Mouse (Mus musculus): Measurements from ENCODE around the gene Npas3.

Gene Npas3

GRCm38 (mm10) chr12:53995710-53996109 is 747.2 kb downstream of the Npas3 start:
- DNase-seq (ENCODE audit: low spot score) = peak; percentile 14

DNA sequence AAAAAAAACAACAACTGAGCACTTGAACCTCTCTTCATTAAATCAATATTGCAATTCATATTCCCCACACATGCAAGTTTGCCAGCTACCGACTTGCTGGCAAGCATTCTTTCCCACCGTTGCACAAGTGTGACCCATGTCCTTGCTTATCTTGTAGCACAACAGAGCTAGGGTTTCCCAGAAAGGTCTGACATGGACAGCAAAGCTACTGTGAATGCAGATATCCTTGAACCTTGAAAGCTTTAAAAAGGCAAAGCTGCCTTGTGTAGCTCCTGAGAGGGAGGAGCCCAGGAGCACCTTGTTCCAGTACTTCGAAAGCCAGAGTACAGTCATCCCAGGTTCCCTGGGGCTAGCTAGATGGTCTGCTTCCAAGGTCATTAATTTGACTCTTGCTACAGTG is 748.7 kb downstream of the Npas3 start:
- no peak for DNase-seq (ENCODE audit: low spot score)

GRCm38 (mm10) chr12:53999647-54000637 is 751.5 kb downstream of the Npas3 start:
- no peak for DNase-seq (ENCODE audit: low spot score)

- DNase-seq (ENCODE audit: low spot score) = no peak
These were observed 754.0 kb downstream of the Npas3 start for GRCm38 (mm10) chr12:54002496-54002895.

DNA sequence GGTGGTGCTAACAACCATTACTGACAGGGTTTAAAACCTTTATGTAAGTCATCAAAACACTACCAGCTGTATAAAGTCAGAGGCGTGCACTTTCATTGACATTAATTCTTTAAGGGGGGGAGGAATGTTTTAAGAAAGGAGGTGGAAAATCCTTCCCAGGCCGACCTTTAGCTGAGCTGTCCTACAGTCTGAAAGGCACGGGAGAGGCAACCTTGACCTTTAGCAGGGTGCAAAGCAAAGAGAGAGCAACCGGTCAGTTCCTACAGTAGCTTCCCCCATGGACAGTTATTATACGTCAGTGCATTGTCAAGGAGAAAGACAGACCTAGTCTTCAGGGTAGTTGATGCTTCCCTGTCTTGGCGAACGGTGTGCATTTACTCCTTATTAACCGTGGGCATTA is 756.1 kb downstream of the Npas3 start:
- no peak for DNase-seq (ENCODE audit: low spot score)

DNA sequence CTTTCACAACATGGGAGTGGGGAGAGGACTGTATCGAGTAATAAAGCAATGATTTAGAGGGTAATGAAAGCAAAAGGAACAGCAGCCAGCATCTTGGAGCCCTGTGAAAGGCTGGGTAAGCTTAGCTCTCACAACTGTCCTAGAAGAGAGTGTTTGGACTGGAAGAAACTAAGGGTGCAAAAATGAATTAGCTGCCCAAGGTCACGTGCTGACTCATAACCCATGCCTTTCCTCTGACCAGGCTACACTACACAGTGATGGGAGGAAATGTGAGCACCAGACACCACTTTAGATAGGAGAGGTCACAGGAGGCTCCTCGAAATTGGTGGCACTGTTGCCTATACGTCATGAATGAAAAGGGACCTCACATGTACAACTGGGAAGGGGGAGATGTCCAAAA is 757.1 kb downstream of the Npas3 start:
- no peak for DNase-seq (ENCODE audit: low spot score)

DNA sequence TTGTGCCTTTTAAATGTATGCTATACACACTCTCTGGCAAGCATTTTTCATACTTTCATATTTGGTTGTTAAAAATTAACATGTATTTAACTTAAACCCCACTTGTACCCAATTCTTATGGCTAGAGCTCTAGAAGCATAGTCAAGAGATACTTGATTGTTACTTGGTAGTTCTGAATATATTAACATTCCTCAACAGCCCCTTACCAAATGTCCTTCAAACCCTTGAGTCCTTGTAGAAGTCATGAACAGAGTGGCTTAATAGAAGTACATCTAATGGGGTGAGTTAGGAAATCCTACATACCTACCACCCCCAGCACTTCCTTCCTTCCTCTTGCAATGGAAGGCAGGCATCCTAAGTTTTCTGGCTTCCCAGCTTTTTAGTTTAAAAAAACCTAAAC is 766.8 kb downstream of the Npas3 start:
- no peak for DNase-seq (ENCODE audit: low spot score)

GRCm38 (mm10) chr12:54017949-54018348 is 769.5 kb downstream of the Npas3 start:
- no peak for DNase-seq (ENCODE audit: low spot score)

DNA sequence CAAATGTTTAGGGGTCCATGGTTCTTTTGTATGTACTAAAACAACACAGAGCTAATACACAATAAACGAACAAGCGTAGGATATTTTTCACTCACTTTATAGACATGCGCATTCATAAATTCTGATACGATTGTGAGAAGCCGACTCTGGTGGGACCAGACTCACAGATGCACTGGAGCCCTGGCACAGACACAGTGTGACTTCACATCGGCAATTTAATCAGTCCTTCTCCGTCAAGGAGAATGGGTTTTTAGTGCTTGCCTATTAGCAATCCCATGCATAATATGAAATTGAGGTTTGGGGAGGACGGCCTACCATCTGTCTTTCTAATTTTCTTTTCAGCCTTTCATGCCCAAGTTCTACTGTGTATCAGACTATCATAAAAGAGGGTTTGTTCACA is 771.5 kb downstream of the Npas3 start:
- DNase-seq (ENCODE audit: low spot score) = no peak

DNA sequence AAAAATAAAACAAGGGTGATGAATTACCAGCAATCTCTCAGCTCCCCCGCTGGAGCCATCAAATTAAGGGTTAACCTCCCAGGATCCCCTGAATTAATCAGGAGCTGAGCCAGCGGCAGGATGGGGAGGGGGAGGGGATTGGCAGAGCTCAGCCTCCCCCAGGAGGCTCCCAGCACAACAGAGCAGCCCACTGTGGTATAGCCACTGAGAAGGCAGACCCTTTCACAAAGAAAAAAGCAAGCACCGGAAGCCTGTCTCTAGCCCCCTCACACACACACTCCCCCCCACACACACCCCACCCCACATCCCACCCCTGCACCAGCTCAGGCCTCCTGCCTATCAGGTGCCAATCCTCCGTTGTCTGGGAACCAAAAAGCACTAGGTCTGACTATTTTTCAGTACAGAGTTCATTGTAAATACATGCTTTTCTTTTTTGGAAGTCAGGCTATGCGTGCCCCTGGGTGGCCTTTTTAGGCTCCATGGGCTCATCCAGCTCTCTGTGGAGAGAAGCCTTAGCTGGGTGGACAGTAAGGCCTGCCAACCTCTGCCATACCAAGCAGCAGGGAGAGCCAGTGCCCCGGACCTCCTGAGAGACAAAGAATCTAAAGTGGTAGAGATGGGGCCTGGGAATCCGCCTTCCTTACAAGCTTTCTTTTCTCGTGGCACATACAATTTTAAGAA is 786.3 kb downstream of the Npas3 start:
- no peak for DNase-seq (ENCODE audit: low spot score)

GRCm38 (mm10) chr12:54037602-54038001 is 789.1 kb downstream of the Npas3 start:
- DNase-seq (ENCODE audit: low spot score) = no peak

GRCm38 (mm10) chr12:54042996-54043544 is 794.6 kb downstream of the Npas3 start:
- DNase-seq (ENCODE audit: low spot score) = no peak

- no peak for DNase-seq (ENCODE audit: low spot score)
These were observed 796.3 kb downstream of the Npas3 start for GRCm38 (mm10) chr12:54044606-54045334.

DNA sequence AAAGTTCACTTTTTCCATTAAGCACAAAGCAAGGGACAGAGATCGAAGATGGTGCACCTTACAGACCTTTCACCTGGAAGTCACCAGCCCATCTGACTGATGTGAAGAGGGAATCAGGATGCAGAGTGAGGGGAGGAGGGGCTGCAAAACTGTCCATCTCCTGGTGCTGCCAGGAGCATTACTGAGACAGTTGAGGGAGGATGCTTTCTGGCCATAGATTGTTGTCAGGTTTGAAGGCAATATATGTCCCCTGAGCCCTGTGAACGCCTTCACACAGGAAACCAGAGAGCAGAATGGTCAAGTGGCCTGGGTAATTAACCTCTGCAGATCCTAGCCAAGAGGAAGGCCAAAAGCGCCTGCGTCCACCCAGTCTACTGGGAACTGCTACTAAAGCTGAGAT is 796.9 kb downstream of the Npas3 start:
- DNase-seq (ENCODE audit: low spot score) = no peak

DNA sequence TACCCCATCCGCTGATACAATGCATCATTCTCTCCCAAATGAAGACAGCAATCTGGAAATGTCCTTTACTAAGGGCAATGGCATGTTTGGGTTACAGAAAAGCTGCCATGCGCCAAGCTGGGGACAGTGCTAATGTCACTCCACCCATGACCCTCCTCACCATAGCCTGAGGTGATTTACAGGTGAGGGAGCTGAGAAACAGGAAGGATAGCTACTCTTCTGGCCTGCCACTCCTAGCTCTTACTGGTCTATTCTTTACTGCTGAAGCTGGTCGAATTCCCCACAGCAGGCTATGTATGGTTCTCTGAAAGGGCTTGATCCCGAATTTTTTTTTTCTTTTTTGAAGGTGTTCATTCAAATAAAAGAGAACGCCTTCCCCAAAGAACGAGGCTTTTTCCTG is 798.3 kb downstream of the Npas3 start:
- DNase-seq (ENCODE audit: low spot score) = no peak

- no peak for DNase-seq (ENCODE audit: low spot score)
These were observed 799.6 kb downstream of the Npas3 start for GRCm38 (mm10) chr12:54048126-54048525.

DNA sequence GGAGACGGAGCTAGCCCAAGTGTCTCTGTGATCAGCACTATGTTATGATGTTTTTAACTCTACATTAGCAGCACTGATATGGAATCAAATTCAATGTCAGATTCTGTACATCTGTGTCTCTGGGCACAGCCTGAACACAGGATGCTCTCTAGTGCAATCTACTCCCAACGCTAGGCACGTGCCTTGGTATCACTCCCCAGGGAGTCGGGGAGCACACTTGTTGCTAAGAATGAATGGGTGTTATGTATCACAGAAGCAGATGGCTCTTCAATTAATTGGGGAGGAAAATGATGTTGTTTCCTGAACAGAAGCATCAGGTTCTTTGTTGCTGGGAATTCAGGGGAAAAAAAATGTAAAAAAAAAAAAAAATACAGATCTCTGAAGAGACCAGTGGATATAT is 801.4 kb downstream of the Npas3 start:
- DNase-seq (ENCODE audit: low spot score) = no peak

DNA sequence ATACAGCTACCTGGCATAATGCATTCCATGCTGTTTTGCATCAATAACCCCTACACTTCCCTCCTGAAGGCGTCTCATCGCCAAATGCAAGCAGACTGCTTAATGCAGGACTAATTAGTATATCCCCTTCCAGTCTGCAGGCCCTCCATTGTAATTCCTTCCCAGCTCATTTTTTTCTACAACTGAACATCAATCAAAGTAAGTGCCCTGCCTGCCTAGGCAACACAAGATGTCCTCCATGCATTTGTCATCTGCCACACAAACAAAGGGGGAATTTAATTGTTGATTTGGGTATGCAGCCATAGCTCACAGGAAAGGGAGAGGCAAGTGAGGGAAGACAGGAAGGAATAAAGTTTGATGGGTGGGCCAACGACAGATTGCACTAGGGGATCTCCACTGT is 804.5 kb downstream of the Npas3 start:
- DNase-seq (ENCODE audit: low spot score) = no peak

GRCm38 (mm10) chr12:54053598-54053997 is 805.1 kb downstream of the Npas3 start:
- no peak for DNase-seq (ENCODE audit: low spot score)

DNA sequence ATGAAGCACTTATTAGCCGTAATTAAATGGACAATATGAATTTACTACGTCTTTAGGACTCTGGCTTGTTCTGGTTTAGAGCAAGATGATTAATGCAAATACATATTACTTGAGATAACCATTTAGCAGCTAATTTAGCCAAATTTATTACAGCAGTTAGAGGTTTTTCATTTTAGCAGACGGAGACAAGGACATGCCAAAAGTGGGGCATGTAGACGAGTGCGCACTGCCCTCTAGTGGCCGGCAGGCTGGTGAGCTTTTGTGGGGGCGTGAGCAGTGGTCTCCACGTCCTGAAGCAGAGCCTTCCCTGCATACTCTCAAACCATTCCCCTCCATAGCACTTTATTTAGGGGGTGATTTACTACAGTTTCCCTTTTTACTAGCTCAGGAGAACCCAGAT is 812.3 kb downstream of the Npas3 start:
- DNase-seq (ENCODE audit: low spot score) = peak; percentile 26

DNA sequence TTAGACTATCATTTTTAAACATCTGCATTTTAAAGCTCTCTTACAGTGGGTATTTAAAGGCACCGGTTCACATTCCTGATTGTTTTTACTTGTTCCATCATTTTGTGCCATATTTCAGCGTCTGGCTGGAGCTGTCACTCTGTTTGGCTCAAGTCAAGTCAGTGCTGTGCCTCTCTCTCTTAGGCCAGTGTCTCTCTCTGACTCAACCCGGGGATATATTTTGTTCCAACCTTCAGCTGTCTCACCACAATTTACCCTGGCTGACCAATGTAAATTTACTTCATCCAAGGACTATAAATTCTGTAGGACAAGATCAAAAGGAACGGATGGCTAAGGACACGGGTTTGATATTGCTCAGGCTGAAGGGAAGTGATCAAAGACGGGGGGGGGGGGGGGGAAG is 812.7 kb downstream of the Npas3 start:
- DNase-seq (ENCODE audit: low spot score) = no peak

- no peak for DNase-seq (ENCODE audit: low spot score)
These were observed 816.5 kb downstream of the Npas3 start for GRCm38 (mm10) chr12:54064986-54065385.

All from testis, postnatal 14 days (tissue).